In genomic region chr2:34098004-34098547, GRCm38 (mm10) we compare ENCODE assay signal across 19 mouse cellular contexts.
DNase-seq lines count a peak whose midpoint lies in the region; ATAC-seq and TF ChIP-seq lines count a peak whose summit lies in the region.
"Had no signal": no experiment of that assay in that cellular context is flagged by ENCODE, and none has a peak within 500 bp of the region (broad histone marks: within the 10 kb centered on the region; RNA-seq: fewer than 3 reads in every experiment).

No protein-coding gene starts in this region.

- no peak overlapping the region for H3K4me3 ChIP-seq in hindbrain, embryonic 12.5 days
- H3K4me3 ChIP-seq in hindbrain, postnatal 0 days (ENCODE audit: low read length), result no peak overlapping the region
- no peak overlapping the region for H3K4me3 ChIP-seq in midbrain, embryonic 16.5 days (ENCODE audit: low read depth, low read length)
- no peak overlapping the region for H3K4me3 ChIP-seq in midbrain, embryonic 13.5 days (replicated peaks)
- no peak overlapping the region for H3K4me3 ChIP-seq in hindbrain, embryonic 16.5 days (ENCODE audit: low read length)
- H3K4me3 ChIP-seq: embryonic facial prominence, embryonic 13.5 days; forebrain, embryonic 12.5 days; heart, embryonic 10.5 days had no signal

- 69% methylated on average over 14 of the region's 14 CpGs for WGBS in hindbrain, embryonic 12.5 days
- 49% methylated on average over 14 of the region's 14 CpGs for WGBS in hindbrain, postnatal 0 days
- 53% methylated on average over 14 of the region's 14 CpGs for WGBS in midbrain, embryonic 16.5 days
- 72% methylated on average over 14 of the region's 14 CpGs for WGBS in midbrain, embryonic 13.5 days
- WGBS in hindbrain, embryonic 16.5 days, result 54% methylated on average over 14 of the region's 14 CpGs

- TF ChIP-seq CTCF in hindbrain, postnatal 0 days (IDR thresholded peaks at IDR 0.05; ENCODE audit: low read depth), result no peak

- H3K27ac ChIP-seq in hindbrain, embryonic 12.5 days, result no peak overlapping the region
- H3K27ac ChIP-seq in hindbrain, postnatal 0 days, result no peak overlapping the region
- H3K27ac ChIP-seq in midbrain, embryonic 16.5 days (ENCODE audit: low read length), result peak overlapping the region; percentile 13; the same call in 1 of the 2 replicates
- H3K27ac ChIP-seq in midbrain, embryonic 13.5 days, result no peak overlapping the region
- H3K27ac ChIP-seq in hindbrain, embryonic 16.5 days (ENCODE audit: low read depth, low read length), result peak overlapping the region; percentile 24; the same call in 1 of the 2 replicates
- H3K27ac ChIP-seq: embryonic facial prominence, embryonic 13.5 days; forebrain, embryonic 12.5 days; heart, embryonic 10.5 days had no signal

- no peak overlapping the region for H3K4me2 ChIP-seq in hindbrain, embryonic 12.5 days (replicated peaks)
- no peak overlapping the region for H3K4me2 ChIP-seq in hindbrain, postnatal 0 days (ENCODE audit: low read depth, low read length)
- no peak overlapping the region for H3K4me2 ChIP-seq in midbrain, embryonic 16.5 days (ENCODE audit: low read length)
- H3K4me2 ChIP-seq in midbrain, embryonic 13.5 days (replicated peaks), result no peak overlapping the region
- H3K4me2 ChIP-seq in hindbrain, embryonic 16.5 days (ENCODE audit: low read length), result no peak overlapping the region
- H3K4me2 ChIP-seq: embryonic facial prominence, embryonic 13.5 days; forebrain, embryonic 12.5 days had no signal

- H3K9ac ChIP-seq in hindbrain, embryonic 12.5 days, result no peak overlapping the region
- no peak overlapping the region for H3K9ac ChIP-seq in hindbrain, postnatal 0 days (replicated peaks; ENCODE audit: low read length)
- no peak overlapping the region for H3K9ac ChIP-seq in midbrain, embryonic 16.5 days (ENCODE audit: low read depth, low read length)
- no peak overlapping the region for H3K9ac ChIP-seq in midbrain, embryonic 13.5 days (replicated peaks)
- H3K9ac ChIP-seq in hindbrain, embryonic 16.5 days (ENCODE audit: low read depth, low read length), result peak overlapping the region; percentile 35; the same call in 1 of the 2 replicates
- H3K9ac ChIP-seq: embryonic facial prominence, embryonic 13.5 days; forebrain, embryonic 12.5 days had no signal

- H3K4me1 ChIP-seq in hindbrain, embryonic 12.5 days, result peaks cover 10% of the 10 kb centered on the region
- H3K4me1 ChIP-seq in hindbrain, postnatal 0 days (ENCODE audit: insufficient read depth, low read length), result no peaks in the 10 kb centered on the region
- peaks cover 7% of the 10 kb centered on the region for H3K4me1 ChIP-seq in midbrain, embryonic 16.5 days (ENCODE audit: control insufficient read depth, insufficient read depth, low read length)
- H3K4me1 ChIP-seq in midbrain, embryonic 13.5 days (replicated peaks), result peaks cover 11% of the 10 kb centered on the region
- H3K4me1 ChIP-seq in hindbrain, embryonic 16.5 days (ENCODE audit: control insufficient read depth, insufficient read depth, low read depth, low read length), result peaks cover 7% of the 10 kb centered on the region
- H3K4me1 ChIP-seq: embryonic facial prominence, embryonic 13.5 days; heart, embryonic 10.5 days had no signal

- H3K9me3 ChIP-seq in hindbrain, embryonic 12.5 days (replicated peaks), result no peaks in the 10 kb centered on the region
- no peaks in the 10 kb centered on the region for H3K9me3 ChIP-seq in hindbrain, postnatal 0 days (ENCODE audit: low read length)
- no peaks in the 10 kb centered on the region for H3K9me3 ChIP-seq in midbrain, embryonic 16.5 days (replicated peaks; ENCODE audit: control insufficient read depth, low read length, poor library complexity, severe bottlenecking)
- H3K9me3 ChIP-seq in midbrain, embryonic 13.5 days, result no peaks in the 10 kb centered on the region
- no peaks in the 10 kb centered on the region for H3K9me3 ChIP-seq in hindbrain, embryonic 16.5 days (ENCODE audit: control insufficient read depth, low read length)
- H3K9me3 ChIP-seq: embryonic facial prominence, embryonic 13.5 days; forebrain, embryonic 12.5 days; heart, embryonic 10.5 days had no signal

- 0 out of 2 replicates have a peak, but pooled peaks have one; percentile 40 for ATAC-seq in hindbrain, embryonic 12.5 days (ENCODE audit: low FRiP score)
- no peak for ATAC-seq in hindbrain, postnatal 0 days
- no peak for ATAC-seq in midbrain, embryonic 16.5 days
- ATAC-seq in midbrain, embryonic 13.5 days, result no peak
- ATAC-seq in hindbrain, embryonic 16.5 days, result no peak
- ATAC-seq: forebrain, embryonic 16.5 days had no signal

- DNase-seq in hindbrain, postnatal 0 days (ENCODE audit: low spot score), result no peak
- no peak for DNase-seq in thymus, postnatal 36 days
- no peak for DNase-seq in spleen, adult 18-20 months
- DNase-seq: adrenal gland, postnatal 10 days; cerebellum, adult 11 months; cerebellum, adult 9-10 months; cerebellum, postnatal 25 days; gastrocnemius, postnatal 10 days; heart, adult 18-20 months; heart, postnatal 10 days; heart, postnatal 4 days had no signal

- no peaks in the 10 kb centered on the region for H3K27me3 ChIP-seq in hindbrain, embryonic 12.5 days
- H3K27me3 ChIP-seq in hindbrain, postnatal 0 days (ENCODE audit: insufficient read depth, low read length), result no peaks in the 10 kb centered on the region
- H3K27me3 ChIP-seq in midbrain, embryonic 16.5 days (ENCODE audit: control insufficient read depth, insufficient read depth, low read depth, low read length), result no peaks in the 10 kb centered on the region
- no peaks in the 10 kb centered on the region for H3K27me3 ChIP-seq in midbrain, embryonic 13.5 days
- no peaks in the 10 kb centered on the region for H3K27me3 ChIP-seq in hindbrain, embryonic 16.5 days (replicated peaks; ENCODE audit: control insufficient read depth, insufficient read depth, low read length)
- H3K27me3 ChIP-seq: embryonic facial prominence, embryonic 13.5 days had no signal

- no peaks in the 10 kb centered on the region for H3K36me3 ChIP-seq in hindbrain, embryonic 12.5 days
- no peaks in the 10 kb centered on the region for H3K36me3 ChIP-seq in hindbrain, postnatal 0 days (ENCODE audit: insufficient read depth, low read length)
- no peaks in the 10 kb centered on the region for H3K36me3 ChIP-seq in midbrain, embryonic 16.5 days (ENCODE audit: control insufficient read depth, insufficient read depth, low read length)
- H3K36me3 ChIP-seq in midbrain, embryonic 13.5 days, result no peaks in the 10 kb centered on the region
- H3K36me3 ChIP-seq in hindbrain, embryonic 16.5 days (ENCODE audit: control insufficient read depth, insufficient read depth, low read length), result no peaks in the 10 kb centered on the region
- H3K36me3 ChIP-seq: embryonic facial prominence, embryonic 13.5 days; forebrain, embryonic 12.5 days; heart, embryonic 10.5 days had no signal

Comparison
In these comparisons a context has a peak if more than half of its experiments do, and no peak if none do; other contexts are left out.
1. H3K27ac ChIP-seq: peak in midbrain, embryonic 16.5 days (single experiment) and hindbrain, embryonic 16.5 days (single experiment); none in hindbrain, embryonic 12.5 days (single experiment), hindbrain, postnatal 0 days (single experiment) and midbrain, embryonic 13.5 days (single experiment).